Mouse (Mus musculus): ENCODE results near the gene Golt1b. TPM values are rescaled to one million over a fixed set of nuclear protein-coding genes. Genes with fewer than 3 reads are reported as not detected.

Gene Golt1b
- polyA plus RNA-seq, 1 experiment, result 14.3 TPM

GRCm38 (mm10) chr6:142384521-142384920, 2.5 kb upstream of the Golt1b start:
- no peak for DNase-seq (ENCODE audit: low read depth)

- DNase-seq (ENCODE audit: low read depth), result no peak
Observed at GRCm38 (mm10) chr6:142386285-142387010, 573 bp upstream of the Golt1b start.

- DNase-seq (ENCODE audit: low read depth), result no peak
Observed at GRCm38 (mm10) chr6:142387755-142388271, 792 bp downstream of the Golt1b start.

GRCm38 (mm10) chr6:142389101-142389500, 2.1 kb downstream of the Golt1b start:
- no peak for DNase-seq (ENCODE audit: low read depth)

DNA sequence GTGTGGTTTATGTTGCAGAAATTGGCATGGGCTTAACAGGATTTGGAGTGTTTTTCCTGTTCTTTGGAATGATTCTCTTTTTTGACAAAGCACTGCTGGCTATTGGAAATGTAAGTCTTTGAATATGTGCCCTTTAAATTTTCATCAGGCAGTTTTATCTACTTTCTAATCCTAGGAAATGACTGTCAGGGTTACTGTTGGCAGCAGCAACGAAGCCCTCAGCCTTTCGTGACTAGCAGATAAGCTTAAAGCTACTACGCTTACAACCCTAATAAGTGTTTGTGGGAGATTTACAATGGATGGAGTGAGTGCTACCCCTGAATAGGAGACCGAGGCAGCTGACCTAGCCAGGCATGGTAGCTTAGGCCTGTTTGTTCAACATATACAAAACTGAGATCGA, 5.3 kb downstream of the Golt1b start:
- no peak for DNase-seq (ENCODE audit: low read depth)

- peak; percentile 61 for DNase-seq (ENCODE audit: low read depth)
Observed at GRCm38 (mm10) chr6:142394669-142395068, 7.6 kb downstream of the Golt1b start.

- DNase-seq (ENCODE audit: low read depth), result no peak
Observed at GRCm38 (mm10) chr6:142395756-142396155, 8.7 kb downstream of the Golt1b start.

DNA sequence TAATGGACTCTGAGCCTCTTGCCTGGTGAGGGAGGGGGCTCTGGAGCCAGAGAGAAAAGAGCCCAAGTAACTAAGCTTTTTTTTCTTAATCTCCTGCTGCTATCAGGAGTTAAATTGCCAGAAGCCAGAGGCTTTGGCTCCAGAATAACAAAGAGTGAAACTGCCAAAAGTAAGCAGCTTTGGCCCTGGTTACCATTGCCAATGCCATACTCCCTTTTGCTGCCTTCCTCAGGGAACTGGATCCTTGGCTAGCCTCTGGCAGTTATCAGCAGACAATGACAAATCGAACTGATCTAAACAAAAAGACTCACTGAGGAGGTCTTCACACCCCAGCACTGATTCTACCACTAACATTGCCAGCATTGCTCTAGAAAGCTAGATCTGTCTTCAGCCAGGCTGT, 24.1 kb downstream of the Golt1b start:
- DNase-seq (ENCODE audit: low read depth), result no peak

GRCm38 (mm10) chr6:142412906-142413491, 26.0 kb downstream of the Golt1b start, which contains the start of gene Spx:
TSS of gene Spx (plus strand) at chr6:142413441.
- no peak for DNase-seq (ENCODE audit: low read depth)

DNA sequence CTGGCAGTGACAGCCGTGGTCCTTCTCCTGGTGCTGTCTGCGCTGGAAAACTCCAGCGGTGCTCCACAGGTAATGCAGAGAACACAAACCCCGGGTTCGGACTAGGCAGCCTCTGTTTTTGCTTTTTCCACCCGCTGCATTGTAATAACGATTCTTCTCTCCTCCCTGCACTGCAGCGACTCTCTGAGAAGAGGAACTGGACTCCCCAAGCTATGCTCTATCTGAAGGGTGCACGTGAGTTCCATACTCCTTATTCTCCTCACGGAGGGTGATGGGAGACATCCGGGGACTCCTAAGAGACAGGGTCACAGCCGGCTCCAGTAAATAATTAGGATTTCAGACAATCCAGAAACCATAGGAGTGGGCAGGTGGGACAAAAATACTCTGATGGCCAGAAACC, 26.8 kb downstream of the Golt1b start:
- DNase-seq (ENCODE audit: low read depth), result no peak

- no peak for DNase-seq (ENCODE audit: low read depth)
Observed at GRCm38 (mm10) chr6:142414597-142414996, 27.6 kb downstream of the Golt1b start.

DNA sequence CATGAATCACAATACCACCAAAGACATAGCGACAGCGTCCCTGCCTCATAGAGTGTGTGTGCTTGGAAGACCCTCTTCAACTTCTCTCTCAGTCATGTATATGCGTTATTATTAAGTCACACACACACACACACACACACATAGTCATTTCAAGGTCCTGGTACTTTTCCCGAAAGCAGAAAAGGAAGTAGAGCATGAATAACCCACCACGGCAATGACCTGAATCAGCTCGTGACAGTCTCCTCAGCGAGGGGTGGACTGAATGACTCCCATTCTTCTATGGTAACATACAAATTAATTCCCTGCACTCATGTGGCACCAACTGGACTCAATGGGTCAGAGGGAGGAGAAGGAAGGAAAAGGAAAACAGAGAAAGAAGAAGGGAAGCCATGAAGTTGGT, 38.0 kb downstream of the Golt1b start:
- DNase-seq (ENCODE audit: low read depth), result no peak

- no peak for DNase-seq (ENCODE audit: low read depth)
Observed at GRCm38 (mm10) chr6:142429072-142429471, 42.1 kb downstream of the Golt1b start.

GRCm38 (mm10) chr6:142451381-142451780, 64.4 kb downstream of the Golt1b start:
- no peak for DNase-seq (ENCODE audit: low read depth)

- no peak for DNase-seq (ENCODE audit: low read depth)
Observed at GRCm38 (mm10) chr6:142453311-142453710, 66.3 kb downstream of the Golt1b start.

Other genes starting within 250 kb of the Golt1b start
- gene Slco1a6, start 178.7 kb upstream of the Golt1b start, polyA plus RNA-seq (2012; rRNA removed), result 0.20 TPM in 1 of 2 replicates, not detected in the other
- gene Iapp, start 88.8 kb upstream of the Golt1b start, polyA plus RNA-seq (2012; rRNA removed), result 3.8 and 5.5 TPM in 2 replicates
- gene Slco1a5, start 64.2 kb upstream of the Golt1b start, polyA plus RNA-seq (2012; rRNA removed), result 3.7 and 3.8 TPM in 2 replicates
- gene Pyroxd1, start 41.6 kb upstream of the Golt1b start, polyA plus RNA-seq (2012; rRNA removed), result 6.2 and 6.6 TPM in 2 replicates
- gene Recql, start 134 bp upstream of the Golt1b start, polyA plus RNA-seq (2012; rRNA removed), result 8.7 and 9.1 TPM in 2 replicates
- 1.7 TPM in 2 replicates for gene Spx, start 26.2 kb downstream of the Golt1b start, polyA plus RNA-seq (2012; rRNA removed)
- gene Gys2, start 85.9 kb downstream of the Golt1b start, polyA plus RNA-seq (2012; rRNA removed), result 5.6 and 19.9 TPM in 2 replicates
- 275 and 419 TPM in 2 replicates for gene Ldhb, start 120.7 kb downstream of the Golt1b start, polyA plus RNA-seq (2012; rRNA removed)
- 16.9 and 22.6 TPM in 2 replicates for gene Kcnj8, start 184.4 kb downstream of the Golt1b start, polyA plus RNA-seq (2012; rRNA removed)